Mouse (Mus musculus) liver, embryonic 16.5 days (tissue): ENCODE results near the gene Smagp. TPM values are rescaled to one million over a fixed set of nuclear protein-coding genes. Genes with fewer than 3 reads are reported as not detected.

ENCODE experiments used
- ATAC-seq: fragments of 200-750 bp; cut with Nextera tagmentation; 2 replicates; pipeline ENCODE4 v1.8.0; 2017; ENCODE audit warnings: low read depth, mild to moderate bottlenecking, moderate number of reproducible peaks, moderate library complexity
- H3K27ac ChIP-seq: fragments of 300-500 bp; sonication (generic); 2 replicates; pipeline ENCODE4 v1.5.1; 2014; ENCODE audit warnings: mild to moderate bottlenecking, low read length
- H3K27me3 ChIP-seq: fragments of 300-500 bp; sonication (generic); 2 replicates; pipeline ENCODE4 v1.6.1; 2014; ENCODE audit warnings: low read depth, low read length, mixed read lengths; ENCODE audit not compliant: control insufficient read depth, insufficient read depth
- H3K36me3 ChIP-seq: fragments of 300-500 bp; sonication (generic); 2 replicates; pipeline ENCODE4 v1.6.1; 2014; ENCODE audit warnings: mild to moderate bottlenecking; ENCODE audit not compliant: control insufficient read depth, insufficient read depth
- H3K4me1 ChIP-seq: fragments of 300-500 bp; sonication (generic); 2 replicates; pipeline ENCODE4 v1.6.1; 2014; ENCODE audit warnings: low read depth, low read length, mixed read lengths; ENCODE audit not compliant: control insufficient read depth
- H3K4me2 ChIP-seq: fragments of 300-500 bp; sonication (generic); 2 replicates; pipeline ENCODE4 v1.6.1; 2014; ENCODE audit warnings: low read depth, low read length, mixed read lengths
- H3K4me3 ChIP-seq: fragments of 300-500 bp; sonication (generic); 2 replicates; pipeline ENCODE4 v1.5.1; 2014; ENCODE audit warnings: low read depth, mild to moderate bottlenecking, low read length
- H3K9ac ChIP-seq: fragments of 300-500 bp; sonication (generic); 2 replicates; pipeline ENCODE4 v1.6.1; 2014; ENCODE audit warnings: low read depth, low read length
- H3K9me3 ChIP-seq: fragments of 300-500 bp; sonication (generic); replicated peaks from 2 replicates; pipeline ENCODE4 v1.6.1; 2016; ENCODE audit warnings: low read length; ENCODE audit not compliant: control insufficient read depth
- WGBS: fragments of 180-500 bp; shearing (Covaris S2); extraction: QIAGEN DNeasy Blood & Tissue Kit; methylation state at CpG from one replicate; pipeline ENCODE4 v1.1.7; 2014; ENCODE audit not compliant: insufficient replicate concordance; 5-methylcytosine and 5-hydroxymethylcytosine counted together
- microRNA-seq: library from miRNA; unstranded; fragments of <30 nt; microRNA quantifications from one replicate; pipeline ENCODE4, GENCODE M21; 2016
- polyA plus RNA-seq: library from polyadenylated mRNA; unstranded; fragments of >200 nt; fragmentation: Nextera tagmentation; extraction: Ambion mirVana; gene quantifications from 2 replicates; pipeline ENCODE4 v1.2.1, GENCODE M21; 2015

Smagp gene
- polyA plus RNA-seq, 1 experiment from 2014 or later, result 9.3 TPM

GRCm38 (mm10) chr15:100577972-100578371 is 58.8 kb downstream of the Smagp start:
- no peaks in the 10 kb centered on the region for H3K4me1 ChIP-seq
- 78% methylated on average over 16 of the region's 16 CpGs for WGBS
- no peaks in the 10 kb centered on the region for H3K27me3 ChIP-seq
- no peak overlapping the region for H3K27ac ChIP-seq
- no peak overlapping the region for H3K4me3 ChIP-seq
- no peak overlapping the region for H3K9ac ChIP-seq
- H3K4me2 ChIP-seq, result no peak overlapping the region
- H3K36me3 ChIP-seq, result no peaks in the 10 kb centered on the region
- no peak for ATAC-seq
- H3K9me3 ChIP-seq, result no peaks in the 10 kb centered on the region

- H3K27me3 ChIP-seq, result no peaks in the 10 kb centered on the region
- H3K27ac ChIP-seq, result no peak overlapping the region
- no peak overlapping the region for H3K4me2 ChIP-seq
- no peak overlapping the region for H3K9ac ChIP-seq
- 61% methylated on average over 6 of the region's 6 CpGs for WGBS
- H3K4me3 ChIP-seq, result no peak overlapping the region
- no peaks in the 10 kb centered on the region for H3K9me3 ChIP-seq
- H3K4me1 ChIP-seq, result no peaks in the 10 kb centered on the region
- H3K36me3 ChIP-seq, result no peaks in the 10 kb centered on the region
- ATAC-seq, result no peak
Observed at GRCm38 (mm10) chr15:100576810-100577209, 59.9 kb downstream of the Smagp start.

DNA sequence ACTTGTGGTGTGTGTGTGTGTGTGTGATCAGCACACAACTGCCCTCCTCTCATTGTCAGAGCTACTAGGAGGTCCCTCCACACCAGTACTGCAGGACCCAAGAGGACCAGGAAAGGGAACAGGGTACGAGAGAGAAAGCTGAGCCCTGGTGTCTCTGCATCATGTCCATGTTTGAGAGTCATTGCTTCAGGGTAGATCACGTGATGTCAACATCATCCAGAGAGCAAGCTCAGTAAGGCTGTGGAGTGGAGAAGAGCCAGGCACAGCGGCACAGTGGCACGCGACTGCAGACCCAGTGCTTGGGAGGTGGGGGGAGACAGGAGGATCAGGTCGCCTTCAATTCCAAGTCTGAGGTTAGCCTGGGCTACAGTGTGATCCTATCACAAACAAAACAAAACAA is 60.3 kb downstream of the Smagp start:
- Histone ChIP-seq H3K4me2 (no peak overlapping the region), H3K4me3 (no peak overlapping the region), H3K9me3 (no peaks in the 10 kb centered on the region), H3K4me1 (no peaks in the 10 kb centered on the region), H3K27ac (no peak overlapping the region), H3K36me3 (no peaks in the 10 kb centered on the region), H3K9ac (no peak overlapping the region), H3K27me3 (no peaks in the 10 kb centered on the region)
- WGBS, result 62% methylated on average over 6 of the region's 6 CpGs
- no peak for ATAC-seq

- no peak for ATAC-seq
- WGBS, result 45% methylated on average over 12 of the region's 12 CpGs
- Histone ChIP-seq H3K9me3 (no peaks in the 10 kb centered on the region), H3K27ac (no peak overlapping the region), H3K36me3 (no peaks in the 10 kb centered on the region), H3K27me3 (no peaks in the 10 kb centered on the region), H3K4me1 (no peaks in the 10 kb centered on the region), H3K4me2 (no peak overlapping the region), H3K9ac (no peak overlapping the region), H3K4me3 (no peak overlapping the region)
Observed at GRCm38 (mm10) chr15:100575366-100575765, 61.4 kb downstream of the Smagp start.

DNA sequence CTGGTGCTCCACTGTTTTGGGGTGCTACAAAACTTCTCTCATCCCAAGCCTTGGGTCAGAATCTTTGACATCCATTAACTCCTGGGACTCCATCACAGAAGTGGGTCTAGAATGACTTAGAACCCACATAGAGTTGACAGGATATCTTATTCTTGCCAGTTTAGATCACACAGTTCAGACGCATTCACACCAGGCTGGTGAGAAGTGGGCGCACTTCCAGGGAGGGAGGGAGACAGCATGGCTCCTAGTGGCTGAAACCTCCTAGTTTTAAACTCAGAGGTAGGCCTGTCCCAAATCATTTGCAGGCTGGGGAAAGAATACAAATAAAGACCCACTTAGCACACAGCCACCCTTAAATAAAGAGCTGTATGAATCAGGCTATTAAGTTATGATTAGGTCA is 62.4 kb downstream of the Smagp start:
- Histone ChIP-seq H3K27ac (no peak overlapping the region), H3K4me1 (no peaks in the 10 kb centered on the region), H3K36me3 (no peaks in the 10 kb centered on the region), H3K9me3 (no peaks in the 10 kb centered on the region), H3K4me3 (no peak overlapping the region), H3K27me3 (no peaks in the 10 kb centered on the region), H3K4me2 (no peak overlapping the region), H3K9ac (no peak overlapping the region)
- ATAC-seq, result no peak
- 72% methylated on average over 2 of the region's 2 CpGs for WGBS

- no peak for ATAC-seq
- Histone ChIP-seq H3K36me3 (no peaks in the 10 kb centered on the region), H3K27ac (no peak overlapping the region), H3K9me3 (no peaks in the 10 kb centered on the region), H3K4me2 (no peak overlapping the region), H3K4me3 (no peak overlapping the region), H3K9ac (no peak overlapping the region), H3K27me3 (no peaks in the 10 kb centered on the region), H3K4me1 (no peaks in the 10 kb centered on the region)
- 47% methylated on average over 6 of the region's 6 CpGs for WGBS
Observed at GRCm38 (mm10) chr15:100573946-100574345, 62.8 kb downstream of the Smagp start.

Small RNA genes lying within 50 kb of the gene (microRNA-seq; reads per million reads assigned to microRNA genes)
- gene Mir6961, result not detected

Other genes starting within 250 kb of the Smagp start
- gene Gm5475, start 214.8 kb downstream of the Smagp start, polyA plus RNA-seq, result 0.04 TPM in 1 of 2 replicates, not detected in the other
- 37.1 and 40.0 TPM in 2 replicates for gene Slc11a2, start 211.9 kb downstream of the Smagp start, polyA plus RNA-seq
- gene Letmd1, start 167.9 kb downstream of the Smagp start, polyA plus RNA-seq, result 12.8 and 15.3 TPM in 2 replicates
- gene Csrnp2, start 141.5 kb downstream of the Smagp start, polyA plus RNA-seq, result 0.84 and 0.98 TPM in 2 replicates
- 3.5 and 4.3 TPM in 2 replicates for gene Tfcp2, start 84.9 kb downstream of the Smagp start, polyA plus RNA-seq
- 0.18 and 0.50 TPM in 2 replicates for gene Pou6f1, start 37.0 kb downstream of the Smagp start, polyA plus RNA-seq
- 131 and 146 TPM in 2 replicates for gene Dazap2, start 21.6 kb downstream of the Smagp start, polyA plus RNA-seq
- gene Bin2, start 32.6 kb upstream of the Smagp start, polyA plus RNA-seq, result 18.0 and 20.6 TPM in 2 replicates
- 20.3 and 30.0 TPM in 2 replicates for gene Cela1, start 51.0 kb upstream of the Smagp start, polyA plus RNA-seq
- 1.8 TPM in 2 replicates for gene Galnt6, start 92.4 kb upstream of the Smagp start, polyA plus RNA-seq
- 0.46 and 0.76 TPM in 2 replicates for gene Slc4a8, start 124.8 kb upstream of the Smagp start, polyA plus RNA-seq
- gene Scn8a, start 232.9 kb upstream of the Smagp start, polyA plus RNA-seq, result 0.51 and 0.72 TPM in 2 replicates